Comparison of ENCODE assay signal across 8 mouse cellular contexts in genomic region chrX:139997740-139998690, GRCm38 (mm10). TPM values are rescaled to one million over a fixed set of nuclear protein-coding genes. Genes with fewer than 3 reads are reported as not detected.
DNase-seq lines count a peak whose midpoint lies in the region; ATAC-seq and TF ChIP-seq lines count a peak whose summit lies in the region.

Gene Rbm41, minus strand, starts transcription at chrX:139998595.

- H3K4me3 ChIP-seq in kidney, adult 2 months (ENCODE audit: insufficient read depth, low read depth, low read length) = peak within 1 kb of the TSS; percentile 86
- peak within 1 kb of the TSS; percentile 33 for H3K4me3 ChIP-seq in limb, embryonic 11.5 days (ENCODE audit: low read depth, low read length)
- H3K4me3 ChIP-seq in midbrain, embryonic 13.5 days (replicated peaks) = peak within 1 kb of the TSS; percentile 53

- peak within 1 kb of the TSS; percentile 39 for H3K9ac ChIP-seq in limb, embryonic 11.5 days (ENCODE audit: low read length)
- H3K9ac ChIP-seq in midbrain, embryonic 13.5 days (replicated peaks) = peak within 1 kb of the TSS; percentile 64

- peak; percentile 89; the same call in 1 of the 2 replicates for ATAC-seq in limb, embryonic 11.5 days (ENCODE audit: insufficient number of reproducible peaks, low FRiP score, low TSS enrichment, low read depth)
- ATAC-seq in midbrain, embryonic 13.5 days = peak; percentile 95

- no peak for TF ChIP-seq CTCF in kidney, adult 2 months (conservative IDR thresholded peaks at IDR 0.05; ENCODE audit: insufficient read depth, insufficient read length, low read depth, low read length)

- no peaks in the 10 kb centered on the region for H3K9me3 ChIP-seq in limb, embryonic 11.5 days (ENCODE audit: control insufficient read depth, low read length)
- no peaks in the 10 kb centered on the region for H3K9me3 ChIP-seq in midbrain, embryonic 13.5 days

- TF ChIP-seq POLR2A in kidney, adult 2 months (IDR thresholded peaks at IDR 0.05; ENCODE audit: low read depth, low read length) = no peak

- peak; percentile 14 to 16 for DNase-seq in urinary bladder, adult 18-20 months (ENCODE audit: low spot score in 2 of 2)
- no peak for DNase-seq in urinary bladder, postnatal 10 days (ENCODE audit: low spot score)
- DNase-seq in embryo, embryonic 9.5 days (ENCODE audit: extremely low spot score) = peak; percentile 55
- DNase-seq in heart, adult 18-20 months = peak; percentile 64 to 68
- peak; percentile 65 for DNase-seq in kidney, adult 2 months
- DNase-seq in limb, embryonic 11.5 days (ENCODE audit: low spot score) = peak; percentile 41
- DNase-seq in spleen, adult 12 weeks (ENCODE audit: low spot score) = peak; percentile 3

- H3K4me2 ChIP-seq in limb, embryonic 11.5 days (ENCODE audit: low read depth, severe bottlenecking) = peak within 1 kb of the TSS; percentile 38
- H3K4me2 ChIP-seq in midbrain, embryonic 13.5 days (replicated peaks) = peak within 1 kb of the TSS; percentile 55

- no peaks in the 10 kb centered on the region for H3K36me3 ChIP-seq in kidney, adult 2 months (ENCODE audit: control insufficient read depth, insufficient read depth, low read length)
- H3K36me3 ChIP-seq in limb, embryonic 11.5 days (ENCODE audit: control insufficient read depth, insufficient read depth, low read length) = no peaks in the 10 kb centered on the region; the same call in 1 of the 2 replicates
- H3K36me3 ChIP-seq in midbrain, embryonic 13.5 days = peaks cover 3% of the 10 kb centered on the region; the same call in 1 of the 2 replicates

- H3K4me1 ChIP-seq in kidney, adult 2 months (ENCODE audit: control insufficient read depth, insufficient read depth, low read length) = no peaks in the 10 kb centered on the region
- H3K4me1 ChIP-seq in limb, embryonic 11.5 days (ENCODE audit: control insufficient read depth, insufficient read depth, low read length) = no peaks in the 10 kb centered on the region
- no peaks in the 10 kb centered on the region for H3K4me1 ChIP-seq in midbrain, embryonic 13.5 days (replicated peaks)

- under 1% methylated on average over 25 of the region's 25 CpGs for WGBS in kidney, adult 2 months
- 19% methylated on average over 25 of the region's 25 CpGs for WGBS in limb, embryonic 11.5 days
- WGBS in midbrain, embryonic 13.5 days = 27% methylated on average over 22 of the region's 25 CpGs

- peak within 1 kb of the TSS; percentile 41 for H3K27ac ChIP-seq in kidney, adult 2 months (ENCODE audit: insufficient read depth, low read depth, low read length)
- no peak within 1 kb of the TSS for H3K27ac ChIP-seq in limb, embryonic 11.5 days (replicated peaks; ENCODE audit: low read depth, low read length)
- peak within 1 kb of the TSS; percentile 54 for H3K27ac ChIP-seq in midbrain, embryonic 13.5 days

- H3K27me3 ChIP-seq in kidney, adult 2 months (replicated peaks; ENCODE audit: control insufficient read depth, insufficient read depth, low read length) = no peaks in the 10 kb centered on the region
- no peaks in the 10 kb centered on the region for H3K27me3 ChIP-seq in limb, embryonic 11.5 days (ENCODE audit: control insufficient read depth, insufficient read depth, low read length)
- H3K27me3 ChIP-seq in midbrain, embryonic 13.5 days = peaks cover 15% of the 10 kb centered on the region; the same call in 1 of the 2 replicates

RNA-seq across cellular contexts. Expression of gene Rbm41, which starts in this region (rescaled TPM):
- total RNA-seq in heart, adult 18-20 months (2021) = 1 to 10 TPM; 5.6 to 6.7 TPM
- 0.45 and 0.59 TPM in 2 replicates for polyA plus RNA-seq in kidney, adult 2 months (2012; rRNA removed)
- polyA plus RNA-seq in limb, embryonic 11.5 days (2014; fragmentation: Nextera tagmentation; extraction: Ambion mirVana) = 8.4 and 8.7 TPM in 2 replicates
- polyA plus RNA-seq in midbrain, embryonic 13.5 days (2015; fragmentation: Nextera tagmentation; extraction: Ambion mirVana) = 6.3 and 7.1 TPM in 2 replicates

Comparison
In these comparisons a context has a peak if more than half of its experiments do, and no peak if none do; other contexts are left out.
1. Peak in DNase-seq, H3K4me3 ChIP-seq and H3K27ac ChIP-seq in kidney, adult 2 months; RNA of the gene not detected or under 1 TPM.
2. H3K4me3 ChIP-seq: peak in every context shown above with its lines; median percentile 86 in kidney, adult 2 months; 53 in midbrain, embryonic 13.5 days; 33 in limb, embryonic 11.5 days.